Mouse (Mus musculus) mouse embryonic stem cell (cell line): ENCODE data around the gene Ascc1.

ENCODE experiments used
- in situ Hi-C, 2 experiments: fragments of 300-500 bp; cut with MboI; formaldehyde crosslinking; loops; 1 replicate in 1 of 2; 3 replicates in 1 of 2; pipeline ENCODE4 v1.14.3; 2019 to 2020; ENCODE audit warnings: low sequenced_read_pairs in 2 of 2, low pct_unique_long_range_greater_than_20kb in 1 of 2, mixed read lengths in 1 of 2; ENCODE audit not compliant: unreplicated experiment in 1 of 2

Ascc1 gene

GRCm38 (mm10) chr10:60003213-60003752 lies 678 bp downstream of the Ascc1 start:
- in situ Hi-C loops: no loop called here

GRCm38 (mm10) chr10:60003847-60004246 lies 1.2 kb downstream of the Ascc1 start:
- in situ Hi-C loops: no loop called here

DNA sequence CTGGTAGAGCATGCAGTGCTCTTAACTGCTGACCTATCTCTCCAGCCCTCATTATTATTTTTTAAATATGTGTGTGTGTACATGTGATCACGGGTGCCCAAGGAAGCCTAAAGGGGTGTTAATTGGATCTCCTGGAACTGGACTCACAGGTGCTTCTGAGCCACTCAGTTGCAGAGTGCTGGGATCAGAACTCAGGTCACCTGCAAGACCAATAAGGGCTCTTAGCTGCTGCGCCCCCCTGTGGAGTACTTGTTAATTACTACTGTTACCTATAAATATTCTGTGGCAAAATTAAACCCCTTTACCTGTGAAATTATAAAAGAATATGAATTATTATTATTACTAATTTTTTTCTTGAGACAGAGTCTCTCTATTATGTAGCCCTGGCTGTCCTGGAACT lies 2.7 kb downstream of the Ascc1 start:
- in situ Hi-C loops: no loop called here

DNA sequence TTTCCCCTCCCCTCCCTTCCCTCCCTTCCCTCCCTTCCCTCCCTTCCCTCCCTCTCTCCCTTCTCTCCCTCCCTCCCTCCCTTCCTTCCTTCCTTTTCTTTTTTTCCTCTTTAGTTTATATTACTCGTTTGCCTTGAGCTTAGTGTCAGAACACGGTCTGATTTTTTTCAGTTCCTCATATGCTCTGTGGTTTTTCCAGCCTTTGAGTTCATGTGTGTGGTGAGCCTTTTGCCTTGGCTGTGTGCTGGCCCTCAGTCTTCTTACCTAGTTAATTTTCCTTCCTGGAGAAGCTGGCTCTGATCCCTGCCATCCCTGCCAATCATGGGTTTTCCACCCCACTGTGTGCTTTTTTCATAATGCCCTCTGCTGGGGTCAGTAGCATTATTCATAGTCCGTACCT lies 6.5 kb downstream of the Ascc1 start:
- in situ Hi-C loops: no loop called here

DNA sequence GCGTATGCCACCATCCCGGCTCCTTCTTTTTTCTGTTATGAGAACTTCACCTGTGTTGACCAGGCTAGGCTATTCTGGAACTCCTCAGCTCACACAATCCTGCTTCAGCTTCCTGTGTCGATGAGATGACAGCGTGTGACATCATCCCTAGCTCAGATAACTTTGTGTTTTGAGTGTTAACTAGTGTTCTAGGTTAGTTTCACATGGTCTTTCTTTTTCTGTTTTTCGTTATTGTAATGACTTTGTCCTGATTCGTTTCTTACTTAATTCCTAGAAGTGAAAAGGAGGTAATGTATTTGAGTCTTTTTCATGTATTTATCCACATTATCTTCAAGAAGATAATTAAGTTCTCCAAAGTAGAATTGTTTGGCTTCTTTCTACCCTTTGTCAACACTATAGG lies 13.6 kb downstream of the Ascc1 start:
- in situ Hi-C loops: no loop called here

DNA sequence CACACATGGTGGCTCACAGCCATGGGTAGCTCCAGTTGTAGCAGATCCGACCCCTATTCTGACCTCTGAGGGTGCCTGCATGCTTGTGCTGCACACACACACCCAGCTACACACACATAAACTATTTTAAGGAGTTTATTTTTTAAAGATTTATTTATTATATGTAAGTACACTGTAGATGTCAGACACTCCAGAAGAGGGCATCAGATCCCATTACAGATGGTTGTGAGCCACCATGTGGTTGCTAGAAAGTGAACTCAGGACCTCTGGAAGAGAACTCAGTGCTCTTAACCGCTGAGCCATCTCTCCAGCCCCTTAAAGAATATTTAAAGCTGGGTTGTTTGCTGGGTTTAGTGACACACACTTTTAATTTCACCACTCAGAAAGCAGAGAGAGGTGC lies 16.7 kb downstream of the Ascc1 start:
- in situ Hi-C loops: no loop called here

- in situ Hi-C loops: no loop called here
Observed at GRCm38 (mm10) chr10:60023751-60024150, 21.1 kb downstream of the Ascc1 start.

DNA sequence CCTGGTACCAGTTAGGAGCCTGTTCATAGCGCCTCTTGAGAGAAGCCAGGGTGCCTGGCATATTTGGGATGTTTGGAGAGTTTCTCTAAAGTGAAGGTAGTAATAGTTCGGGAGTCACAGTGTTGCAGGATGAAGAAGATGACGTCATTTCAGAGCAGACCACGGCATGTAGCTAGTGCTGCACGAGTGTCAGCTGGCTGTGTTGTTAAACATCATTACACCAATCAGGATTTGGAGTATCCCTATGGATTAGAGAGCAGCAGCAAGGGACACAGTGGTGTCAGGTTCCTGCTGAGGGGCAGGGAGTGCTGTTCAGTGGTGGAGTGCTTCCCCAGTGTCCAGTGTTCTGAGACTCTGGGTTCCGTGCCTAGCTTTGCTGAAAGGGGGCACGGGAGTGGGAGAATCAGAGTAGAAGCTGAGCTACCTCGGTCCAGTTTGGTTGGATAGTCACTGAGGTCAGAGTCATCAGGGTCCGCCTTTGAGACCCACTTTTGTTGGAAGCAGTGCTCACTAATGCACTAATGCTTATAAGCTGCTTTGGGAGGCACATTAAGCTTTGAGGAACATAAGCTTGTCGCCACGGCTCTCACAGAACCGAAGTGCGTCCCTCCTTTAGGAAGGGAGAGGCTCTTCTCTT lies 24.3 kb downstream of the Ascc1 start:
- in situ Hi-C loops: no loop called here

DNA sequence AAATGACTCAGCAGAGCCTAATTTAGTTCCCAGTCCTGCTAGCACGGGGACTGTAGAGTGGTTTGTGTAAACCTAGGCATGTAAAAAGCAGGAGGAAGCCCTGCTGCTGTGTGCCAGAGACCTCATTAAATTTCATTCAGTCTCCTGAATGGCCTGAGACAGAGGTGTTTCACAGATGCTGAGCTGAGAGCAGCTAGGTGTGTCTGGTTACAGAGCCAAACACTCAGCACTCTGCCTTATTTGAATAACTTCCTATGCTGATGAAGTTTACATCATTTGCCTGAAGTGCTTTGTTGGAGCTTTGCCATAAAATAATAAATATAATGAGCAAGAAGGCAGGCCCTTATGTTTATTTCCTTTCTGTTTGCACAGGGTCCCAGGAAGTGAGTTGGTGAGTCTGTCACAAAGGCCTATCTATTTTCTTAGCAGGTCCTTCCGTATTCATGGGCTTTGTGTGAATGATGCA lies 25.0 kb downstream of the Ascc1 start:
- in situ Hi-C loops: no loop called here

GRCm38 (mm10) chr10:60028181-60028580 lies 25.6 kb downstream of the Ascc1 start:
- in situ Hi-C loops: no loop called here

- in situ Hi-C loops: no loop called here
Observed at GRCm38 (mm10) chr10:60028979-60029378, 26.4 kb downstream of the Ascc1 start.

DNA sequence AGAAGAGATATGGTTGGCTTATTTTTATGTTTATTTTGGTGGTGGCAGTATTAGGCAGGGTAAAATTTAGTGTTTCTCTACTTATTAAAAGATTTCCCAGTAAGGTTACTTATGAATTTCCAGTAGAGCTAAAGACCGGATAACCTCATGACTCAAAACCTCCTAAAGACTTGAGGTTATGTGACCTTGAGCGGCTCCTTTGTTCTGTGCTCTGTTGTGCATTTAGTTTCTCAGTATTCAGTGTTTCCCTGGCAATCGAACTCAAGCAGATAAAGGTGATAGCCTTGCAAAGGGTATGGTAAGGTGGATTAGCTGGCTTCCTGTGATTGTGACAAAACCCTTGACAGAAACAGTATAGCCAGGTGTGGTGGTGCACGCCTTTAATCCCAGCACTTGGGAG lies 26.8 kb downstream of the Ascc1 start:
- in situ Hi-C loops: no loop called here

GRCm38 (mm10) chr10:60031562-60031961 lies 29.0 kb downstream of the Ascc1 start:
- in situ Hi-C loops: no loop called here

- in situ Hi-C loops: no loop called here
Observed at GRCm38 (mm10) chr10:60031985-60032384, 29.4 kb downstream of the Ascc1 start.

- in situ Hi-C loops: no loop called here
Observed at GRCm38 (mm10) chr10:60032622-60033021, 30.0 kb downstream of the Ascc1 start.

DNA sequence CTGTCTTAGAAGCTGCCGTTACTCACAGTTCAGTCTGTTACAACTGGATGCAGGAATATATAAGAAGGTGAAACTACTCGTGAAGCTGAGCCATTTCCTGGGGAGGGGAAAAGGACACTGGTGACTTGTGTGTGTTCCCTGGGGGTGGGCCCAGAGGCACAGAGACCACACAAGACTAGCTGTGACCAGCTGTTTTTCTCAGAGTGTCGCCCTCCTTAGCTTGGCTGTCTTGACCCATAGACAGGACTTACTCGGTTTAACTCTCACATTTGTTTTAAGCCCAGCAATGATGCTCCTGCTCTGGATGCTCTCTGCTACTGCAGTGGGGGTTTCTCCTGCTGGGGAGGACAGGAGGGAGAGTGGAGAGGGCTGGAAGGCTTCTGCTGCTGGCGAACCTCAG lies 30.5 kb downstream of the Ascc1 start:
- in situ Hi-C loops: no loop called here

GRCm38 (mm10) chr10:60034621-60035020 lies 32.0 kb downstream of the Ascc1 start:
- in situ Hi-C loops: no loop called here

DNA sequence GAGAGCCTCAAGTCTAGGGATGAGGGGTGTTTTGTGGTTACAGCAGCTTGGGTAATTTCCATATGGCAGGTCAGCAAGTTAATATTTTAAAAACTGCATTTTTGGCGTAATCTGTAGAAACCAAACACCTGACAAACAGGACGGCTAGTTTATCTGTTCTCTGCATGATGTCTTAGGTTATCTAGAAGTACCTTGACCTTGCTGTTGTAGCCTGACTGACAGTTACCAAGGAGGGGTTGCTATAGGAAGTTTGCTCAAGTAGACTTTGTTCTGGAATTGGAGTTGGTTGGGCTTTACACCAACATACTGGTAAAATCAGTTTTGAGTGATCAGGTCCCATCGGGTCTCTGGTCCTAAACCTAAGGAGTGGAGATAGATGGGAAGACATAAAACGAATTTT lies 33.1 kb downstream of the Ascc1 start:
- in situ Hi-C loops: no loop called here

DNA sequence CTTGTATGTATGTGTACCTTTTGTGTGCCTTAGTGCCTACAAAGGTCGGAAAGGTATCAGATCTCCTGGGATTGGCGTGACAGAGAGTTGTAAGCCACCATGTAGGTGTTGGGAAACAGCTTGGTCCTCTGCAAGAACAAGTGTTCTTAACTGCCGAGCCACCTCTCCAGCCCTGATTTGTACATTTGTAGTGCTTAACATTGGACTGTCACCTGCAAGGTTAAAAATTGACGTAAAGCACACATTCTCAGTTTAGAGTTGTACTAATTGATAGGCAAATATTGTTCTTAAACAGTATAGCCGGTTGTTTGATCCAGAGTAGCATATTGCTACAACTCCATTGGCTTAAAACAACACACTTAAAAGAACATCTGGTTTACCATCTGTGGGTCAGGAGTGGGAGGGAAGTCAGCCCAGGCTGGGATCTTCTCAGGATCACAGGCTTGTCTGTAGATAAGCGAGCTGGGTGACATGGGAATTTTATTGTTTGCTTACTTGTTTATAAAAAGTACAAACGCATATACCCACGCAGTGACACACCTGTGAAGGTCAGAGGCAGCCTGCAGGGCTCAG lies 39.8 kb downstream of the Ascc1 start:
- in situ Hi-C loops: no loop called here

- in situ Hi-C loops: no loop called here
Observed at GRCm38 (mm10) chr10:60046696-60047095, 44.1 kb downstream of the Ascc1 start.
